Mouse (Mus musculus) layer of hippocampus, postnatal 14 days (tissue): ENCODE measurements around the gene B630019K06Rik. TPM values are rescaled to one million over a fixed set of nuclear protein-coding genes. Genes with fewer than 3 reads are reported as not detected.
"Not testable (repeated sequence)": the region's sequence is repeated elsewhere in the genome, so short reads cannot be mapped to it uniquely, and the experiment has no call there.

ENCODE experiments used
- DNase-seq, 2 experiments: peaks; one replicate each; pipeline ENCODE4 v3.0.0; 2021 to 2022; ENCODE audit warnings: low spot score in 2 of 2, mixed read lengths in 1 of 2
- long read RNA-seq, 2 experiments: library from polyadenylated mRNA; stranded (forward); transcript quantifications; one replicate each; pipeline ENCODE4 v2.0.0; 2021
- total RNA-seq, 2 experiments: library from RNA; stranded (reverse); gene quantifications; 2 replicates each; pipeline ENCODE4 v1.2.3; 2021

B630019K06Rik gene
- total RNA-seq = 10 to 100 TPM; 28.5 to 30.2 TPM
- long read RNA-seq, experiment 1, transcript B630019K06Rik-201 (1 exons, 2,583 nt) = major isoform, 35 of 35 reads
- long read RNA-seq, experiment 1, partial matches to known transcripts = 0 of 35 reads
- long read RNA-seq, experiment 1, other reads (novel, unspliced or antisense) = 0 of 35 reads
- long read RNA-seq, experiment 2, transcript B630019K06Rik-201 (1 exons, 2,583 nt) = major isoform, 45 of 45 reads
- long read RNA-seq, experiment 2, partial matches to known transcripts = 0 of 45 reads
- long read RNA-seq, experiment 2, other reads (novel, unspliced or antisense) = 0 of 45 reads

GRCm38 (mm10) chrX:8892343-8893155 lies at the start of gene B630019K06Rik:
B630019K06Rik (plus strand) TSS chrX:8892382.
- DNase-seq = peak; percentile 45 to 49

- no peak for DNase-seq
Observed at GRCm38 (mm10) chrX:8843694-8844093, 48.5 kb upstream of the B630019K06Rik start, which contains the start of gene Gm6592. Gm6592 (plus strand) TSS chrX:8843994.

DNA sequence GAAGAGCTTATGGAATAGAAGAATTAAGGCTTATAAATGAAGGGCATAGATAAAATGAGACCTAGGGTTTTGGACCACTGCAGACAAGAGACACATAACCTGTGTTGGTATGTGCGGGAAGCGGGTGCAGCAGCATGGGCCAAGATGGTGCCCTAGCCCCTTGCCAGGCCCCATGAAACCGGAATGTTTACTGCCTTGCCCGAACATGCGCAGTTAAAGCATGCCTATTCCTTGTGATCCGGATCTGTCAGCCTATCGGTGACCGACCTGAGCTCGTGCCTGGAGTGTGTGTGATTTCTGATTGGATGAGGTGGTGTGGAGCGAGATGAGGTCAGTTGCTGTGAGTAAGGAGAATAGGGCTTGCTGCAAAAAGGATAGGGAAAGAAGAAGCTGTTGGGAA lies 39.7 kb upstream of the B630019K06Rik start:
- no peak for DNase-seq

DNA sequence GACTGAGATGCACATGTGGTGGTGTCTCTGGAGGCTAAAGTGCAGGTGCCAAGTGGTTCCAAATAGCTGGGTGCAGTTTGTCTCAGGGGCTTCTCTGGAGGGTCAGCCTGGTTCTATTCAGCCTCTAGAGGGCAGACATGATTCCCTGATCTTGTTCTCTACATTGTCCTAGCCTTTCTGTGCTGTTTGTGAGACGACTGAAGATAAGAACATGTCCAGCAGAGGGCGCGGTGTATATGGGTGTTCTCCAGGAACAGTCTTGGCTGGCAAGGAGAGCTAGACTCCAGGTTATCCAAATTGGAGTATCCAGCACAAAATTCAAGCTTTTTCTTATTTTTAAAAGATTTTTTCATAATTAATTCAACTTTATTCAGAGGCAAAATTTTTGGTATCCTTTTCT lies 27.9 kb upstream of the B630019K06Rik start:
- DNase-seq = peak; percentile 48 to 71

DNA sequence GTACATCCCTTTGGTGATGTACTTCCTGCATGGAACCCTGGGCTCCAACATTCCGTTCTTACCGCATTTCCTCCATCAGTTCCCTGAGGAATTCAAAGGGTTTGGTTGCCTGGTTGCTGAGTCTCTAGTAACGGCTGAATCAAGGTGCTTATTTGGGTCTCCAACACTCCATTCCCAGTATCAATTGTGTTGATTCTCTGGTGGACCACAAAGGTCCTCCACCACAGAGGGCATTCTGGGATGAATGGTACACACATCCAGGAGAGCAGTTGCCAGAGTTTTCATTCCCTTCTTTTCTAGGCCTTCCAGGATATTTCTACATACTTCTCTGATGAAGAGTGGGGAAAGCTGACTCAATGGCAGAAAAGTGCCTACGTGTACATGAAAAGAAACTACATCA lies 18.2 kb upstream of the B630019K06Rik start, which contains the start of gene Gm5751:
Gm5751 (plus strand) TSS at position 301 of the 400 bp plus-strand sequence.
- not testable (repeated sequence) for DNase-seq

DNA sequence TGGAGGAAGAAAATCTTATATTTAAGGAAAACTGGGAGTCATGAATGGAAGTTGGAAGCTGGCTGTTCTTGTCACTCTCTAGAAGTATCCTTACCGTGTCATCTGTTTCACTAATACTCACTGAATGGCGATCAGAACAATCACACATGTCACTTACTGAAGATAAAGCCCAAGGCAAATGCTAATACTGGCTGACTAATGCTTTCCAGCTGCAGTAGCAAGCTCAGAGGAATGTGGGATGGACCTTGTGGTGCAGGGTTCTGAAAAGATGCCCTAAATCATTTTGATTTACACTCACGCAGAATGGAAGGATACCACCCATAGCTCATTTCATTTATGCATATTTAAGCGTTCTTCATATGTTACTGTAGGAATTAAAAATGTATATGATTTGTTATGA lies 7.8 kb upstream of the B630019K06Rik start:
- DNase-seq = no peak

GRCm38 (mm10) chrX:8891975-8892342 lies 223 bp upstream of the B630019K06Rik start:
- no peak for DNase-seq

DNA sequence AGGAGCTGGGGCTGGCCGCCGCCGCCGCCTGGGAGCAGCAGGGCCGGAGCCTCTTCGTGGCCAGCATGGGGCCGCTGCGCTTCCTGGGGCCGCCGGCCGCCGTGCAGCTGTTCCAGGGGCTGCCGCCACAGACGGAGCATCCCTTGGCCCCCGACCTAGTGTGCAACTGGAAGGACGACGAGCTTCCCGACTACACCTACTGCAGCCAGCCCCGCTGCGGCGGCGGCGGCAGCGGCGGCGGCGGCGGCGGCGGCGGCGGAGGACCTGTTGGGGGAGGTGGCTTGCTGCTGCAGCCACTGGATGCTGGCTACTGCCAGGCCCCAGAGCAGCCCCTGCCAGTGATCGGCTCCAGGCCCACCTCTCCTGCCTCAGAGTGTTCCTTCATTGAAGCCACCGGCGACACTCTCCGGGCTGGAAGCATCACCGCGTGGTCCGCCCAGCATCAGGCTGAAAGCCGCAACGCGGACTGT lies 1.0 kb downstream of the B630019K06Rik start:
- peak in 1 of 2 experiments; percentile 21 for DNase-seq

DNA sequence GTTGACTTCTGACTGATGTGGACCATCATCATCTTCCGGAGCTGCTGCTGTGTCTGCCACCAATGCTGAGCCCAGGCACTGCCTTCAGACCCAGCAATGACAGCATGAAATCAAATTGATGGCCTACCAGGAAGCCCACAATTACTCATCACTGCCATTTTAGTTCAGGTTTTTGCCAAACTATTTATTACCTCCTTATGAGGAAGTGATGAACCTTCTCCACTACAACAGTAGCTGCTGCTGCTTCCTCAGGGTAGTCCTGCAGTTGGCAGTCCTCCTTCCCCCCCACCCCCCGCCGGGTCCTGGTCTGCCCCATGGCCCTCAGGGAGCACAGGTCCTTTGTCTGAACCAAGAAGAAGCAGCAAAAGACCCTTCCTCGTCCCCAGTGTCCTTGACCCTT lies 8.6 kb downstream of the B630019K06Rik start:
- no peak for DNase-seq

DNA sequence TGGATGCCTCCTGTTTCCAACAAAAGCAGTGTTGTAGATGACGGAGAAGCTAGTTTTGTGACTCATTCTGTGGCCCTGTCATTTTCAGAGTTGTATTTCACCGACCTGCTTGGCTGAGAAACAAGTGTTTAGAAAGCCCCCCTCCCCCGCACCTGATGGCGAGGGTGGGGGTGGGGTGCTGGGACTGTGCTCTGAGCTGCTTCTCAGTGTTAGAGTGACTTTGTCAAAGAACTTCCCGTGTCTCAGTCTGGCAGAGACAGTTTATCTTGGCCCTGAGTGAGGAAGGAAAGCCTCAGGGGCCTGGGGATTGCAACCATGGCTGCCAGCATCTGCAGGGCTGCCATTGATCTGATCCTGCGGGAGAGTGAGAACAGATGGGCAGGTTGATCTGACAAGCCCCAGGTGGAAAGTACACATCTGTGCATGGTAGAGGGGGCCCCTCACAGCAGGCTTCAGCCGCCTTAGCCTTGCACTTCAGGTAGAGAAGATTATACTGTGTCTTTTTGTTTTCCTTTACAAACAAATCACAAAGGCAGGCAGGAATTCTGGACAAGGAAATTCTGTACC lies 9.8 kb downstream of the B630019K06Rik start:
- DNase-seq = no peak

DNA sequence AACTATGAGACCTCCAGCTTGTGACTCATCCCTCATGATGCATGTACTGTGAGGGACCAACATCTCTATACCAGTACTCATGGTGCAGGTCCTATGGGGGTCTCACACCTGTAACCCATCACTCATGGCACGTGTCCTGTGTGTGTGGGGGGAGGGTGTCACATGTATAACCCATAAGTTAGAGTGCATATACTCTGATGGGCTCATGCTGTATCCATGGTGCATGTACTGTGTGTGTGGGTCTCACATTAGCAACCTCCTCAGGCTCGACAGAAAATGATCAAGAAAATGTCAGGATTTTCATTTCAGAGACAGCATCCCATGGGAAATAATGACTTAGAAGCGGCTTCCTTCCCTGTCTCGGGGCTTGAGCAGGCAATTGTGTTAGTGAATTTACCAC lies 28.9 kb downstream of the B630019K06Rik start:
- no peak for DNase-seq

DNA sequence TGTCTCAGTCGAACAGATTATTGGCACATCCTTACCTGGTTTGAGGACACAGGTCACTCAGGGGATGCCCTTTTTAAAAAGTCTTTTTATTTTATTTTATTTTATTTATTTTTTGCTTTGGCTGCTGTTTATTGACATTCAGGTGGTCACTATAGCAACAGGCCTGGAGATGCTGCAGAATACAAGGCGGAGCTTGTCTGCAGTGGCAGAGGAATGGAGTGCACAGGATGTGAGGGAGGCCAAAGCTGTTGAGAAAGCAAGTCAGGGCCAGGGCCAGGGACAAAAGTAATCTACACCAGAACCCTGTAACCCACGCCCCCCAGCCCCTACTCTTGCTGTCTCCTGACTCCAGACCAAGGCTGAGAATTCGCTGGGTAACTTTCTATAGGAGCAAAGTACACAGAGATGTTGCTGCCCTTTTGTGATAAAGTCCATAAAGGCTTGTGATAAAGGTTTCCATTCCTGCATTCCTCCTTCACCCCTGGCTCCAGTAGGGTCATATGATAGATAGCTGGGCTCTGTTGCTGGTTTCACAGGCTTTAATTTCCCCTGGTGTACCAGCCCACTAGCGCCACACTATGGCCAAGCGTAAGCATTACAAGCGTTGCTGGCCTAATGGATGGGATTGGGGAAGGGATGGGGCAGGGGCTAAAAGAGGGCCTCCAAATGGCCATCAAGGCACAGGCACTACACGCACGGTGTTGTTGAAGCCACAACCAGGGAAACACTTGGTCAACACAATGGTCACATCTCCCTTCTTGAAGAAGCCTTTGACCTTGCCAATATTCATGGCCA lies 29.8 kb downstream of the B630019K06Rik start:
- DNase-seq = peak in 1 of 2 experiments; percentile 6

- DNase-seq = no peak
Observed at GRCm38 (mm10) chrX:8927308-8927707, 35.1 kb downstream of the B630019K06Rik start.

DNA sequence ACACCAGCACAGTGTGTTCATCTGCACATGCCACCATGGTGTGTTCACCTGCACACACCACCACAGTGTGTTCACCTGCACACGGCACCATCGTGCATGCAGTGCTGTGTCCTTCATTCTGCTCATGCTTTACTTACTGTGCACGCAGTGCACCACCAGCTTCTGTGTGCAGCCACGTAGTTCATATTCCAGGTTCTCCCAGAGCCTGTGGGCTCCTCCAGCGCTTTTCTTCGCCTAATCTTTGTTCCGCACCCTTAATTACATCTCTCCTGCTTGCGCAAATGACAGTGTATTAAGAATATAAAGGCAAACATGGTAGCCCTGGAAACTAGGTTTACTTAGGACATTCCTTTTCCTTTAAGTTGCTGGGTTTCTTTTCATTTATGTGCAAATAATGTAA lies 51.9 kb downstream of the B630019K06Rik start:
- DNase-seq = no peak

Other genes with a start within 250 kb of the B630019K06Rik start
- not detected for gene Ssxb8, start 201.5 kb upstream of the B630019K06Rik start, total RNA-seq
- not detected for gene Ssx9, start 143.9 kb upstream of the B630019K06Rik start, total RNA-seq
- not detected for gene Ssxb5, start 88.7 kb upstream of the B630019K06Rik start, total RNA-seq
- not detected for gene Gm6592, start 48.4 kb upstream of the B630019K06Rik start, total RNA-seq
- not detected for gene Gm5751, start 18.1 kb upstream of the B630019K06Rik start, total RNA-seq
- gene Fthl17b, start 70.6 kb downstream of the B630019K06Rik start, total RNA-seq = not detected
- gene Fthl17c, start 84.2 kb downstream of the B630019K06Rik start, total RNA-seq = not detected
- not detected for gene Fthl17d, start 94.4 kb downstream of the B630019K06Rik start, total RNA-seq
- gene Fthl17e, start 141.1 kb downstream of the B630019K06Rik start, total RNA-seq = not detected
- gene Fthl17f, start 170.6 kb downstream of the B630019K06Rik start, total RNA-seq = not detected
- gene 4930402K13Rik, start 212.2 kb downstream of the B630019K06Rik start, total RNA-seq = not detected